Mouse (Mus musculus) urinary bladder, postnatal 0 days (tissue): ENCODE measurements around the gene Usp34. TPM values are rescaled to one million over a fixed set of nuclear protein-coding genes. Genes with fewer than 3 reads are reported as not detected.

Source experiments
- microRNA-seq: library from miRNA; unstranded; fragments of <30 nt; microRNA quantifications from one replicate; pipeline ENCODE4, GENCODE M21; 2016
- polyA plus RNA-seq: library from polyadenylated mRNA; unstranded; fragments of >200 nt; fragmentation: Nextera tagmentation; extraction: Ambion mirVana; gene quantifications from 2 replicates; pipeline ENCODE4 v1.2.1, GENCODE M21; 2015

Gene Usp34
- 13.8 and 15.3 TPM in 2 replicates for polyA plus RNA-seq

GRCm38 (mm10) chr11:23306764-23307565, at the start of gene Usp34:
TSS of gene Usp34 (plus strand) at chr11:23306895.

GRCm38 (mm10) chr11:23497718-23498509, 191.2 kb downstream of the Usp34 start, which contains the start of gene Ahsa2:
TSS of gene Ahsa2 (minus strand) at chr11:23498030.

GRCm38 (mm10) chr11:23520473-23521205, 213.9 kb downstream of the Usp34 start, which contains the start of gene 1700093K21Rik:
TSS of gene 1700093K21Rik (minus strand) at chr11:23521155.

Small RNA genes lying within 50 kb of the gene (microRNA-seq; reads per million reads assigned to microRNA genes)
- not detected for gene Gm47279

Other genes with a start within 250 kb of the Usp34 start
- gene Xpo1, start 50.9 kb upstream of the Usp34 start, polyA plus RNA-seq, result 22.3 and 28.7 TPM in 2 replicates
- gene Ahsa2, start 191.1 kb downstream of the Usp34 start, polyA plus RNA-seq, result 22.5 and 23.2 TPM in 2 replicates
- gene 1700093K21Rik, start 214.3 kb downstream of the Usp34 start, polyA plus RNA-seq, result not detected in 2 replicates